Mouse (Mus musculus) limb, embryonic 14.5 days (tissue): ENCODE measurements around the gene Dusp1. TPM values are rescaled to one million over a fixed set of nuclear protein-coding genes. Genes with fewer than 3 reads are reported as not detected.

Experiments
- ATAC-seq: fragments of 200-750 bp; cut with Nextera tagmentation; 2 replicates; pipeline ENCODE4 v1.8.0; 2017; ENCODE audit warnings: low read depth, moderate number of reproducible peaks, moderate TSS enrichment; ENCODE audit not compliant: low FRiP score
- DNase-seq: peaks from one replicate; pipeline ENCODE4 v3.0.0-alpha.2; 2015; ENCODE audit warnings: low spot score
- H3K27ac ChIP-seq: fragments of 300-500 bp; sonication (generic); replicated peaks from 2 replicates; pipeline ENCODE4 v1.5.1; 2014; ENCODE audit warnings: low read depth, mild to moderate bottlenecking, low read length, moderate library complexity, mixed read lengths
- H3K27me3 ChIP-seq: fragments of 300-500 bp; sonication (generic); 2 replicates; pipeline ENCODE4 v1.6.1; 2014; ENCODE audit warnings: low read length, mixed read lengths; ENCODE audit not compliant: control insufficient read depth, insufficient read depth
- H3K36me3 ChIP-seq: fragments of 300-500 bp; sonication (generic); 2 replicates; pipeline ENCODE4 v1.6.1; 2014; ENCODE audit warnings: mild to moderate bottlenecking, low read length, moderate library complexity, mixed read lengths; ENCODE audit not compliant: control insufficient read depth, insufficient read depth
- H3K4me1 ChIP-seq: fragments of 300-500 bp; sonication (generic); 2 replicates; pipeline ENCODE4 v1.6.1; 2014; ENCODE audit warnings: antibody characterized with exemption, low read length, mixed read lengths; ENCODE audit not compliant: control insufficient read depth, insufficient read depth
- H3K4me2 ChIP-seq: fragments of 300-500 bp; sonication (generic); replicated peaks from 2 replicates; pipeline ENCODE4 v1.6.1; 2014; ENCODE audit warnings: low read depth, mild to moderate bottlenecking, low read length, moderate library complexity; ENCODE audit not compliant: severe bottlenecking
- H3K4me3 ChIP-seq: fragments of 300-500 bp; sonication (generic); replicated peaks from 2 replicates; pipeline ENCODE4 v1.5.1; 2014; ENCODE audit warnings: low read length
- H3K9ac ChIP-seq: fragments of 300-500 bp; sonication (generic); 2 replicates; pipeline ENCODE4 v1.6.1; 2014; ENCODE audit warnings: mild to moderate bottlenecking, low read depth, low read length, moderate library complexity; ENCODE audit not compliant: severe bottlenecking
- H3K9me3 ChIP-seq: fragments of 300-500 bp; sonication (generic); 2 replicates; pipeline ENCODE4 v1.6.1; 2016; ENCODE audit warnings: low read length; ENCODE audit not compliant: control insufficient read depth
- POLR2A ChIP-seq: fragments of 200-500 bp; IDR thresholded peaks from 2 replicates; pipeline ENCODE4 v1.8.0; 2012; ENCODE audit warnings: inconsistent platforms, mild to moderate bottlenecking, moderate library complexity, borderline replicate concordance; ENCODE audit not compliant: insufficient read depth, insufficient read length; ENCODE audit errors: extremely low read depth
- WGBS: fragments of 180-500 bp; shearing (Covaris S2); extraction: QIAGEN DNeasy Blood & Tissue Kit; methylation state at CpG from one replicate; pipeline ENCODE4 v1.1.7; 2014; 5-methylcytosine and 5-hydroxymethylcytosine counted together
- polyA plus RNA-seq, 2 experiments: library from polyadenylated mRNA; depleted of rRNA in 1 of 2; stranded (reverse) in 1 of 2; unstranded in 1 of 2; fragments of >200 nt; fragmentation: Nextera tagmentation in 1 of 2; extraction: Ambion mirVana in 1 of 2; gene quantifications; 2 replicates each; pipeline versions ENCODE4 v1.2.1 to v1.2.3; 2012 to 2014

Dusp1 gene
- polyA plus RNA-seq, 2 experiments, result 27.7 to 29.6 TPM

GRCm38 (mm10) chr17:26506997-26507871 is 54.7 kb downstream of the Dusp1 start:
- Histone ChIP-seq H3K27me3 (no peaks in the 10 kb centered on the region), H3K36me3 (peaks cover 12% of the 10 kb centered on the region), H3K4me1 (peaks cover 39% of the 10 kb centered on the region), H3K9ac (peak overlapping the region; percentile 88), H3K4me3 (peak overlapping the region; percentile 76), H3K4me2 (peak overlapping the region; percentile 76), H3K9me3 (no peaks in the 10 kb centered on the region), H3K27ac (peak overlapping the region; percentile 95)
- no peak for TF ChIP-seq POLR2A
- WGBS, result 21% methylated on average over 24 of the region's 24 CpGs
- DNase-seq, result no peak
- ATAC-seq, result no peak

GRCm38 (mm10) chr17:26506031-26506641 is 55.8 kb downstream of the Dusp1 start:
- DNase-seq (no peak), ATAC-seq (no peak)
- WGBS, result 74% methylated on average over 14 of the region's 14 CpGs
- Histone ChIP-seq H3K27ac (no peak overlapping the region), H3K4me1 (peaks cover 39% of the 10 kb centered on the region), H3K4me2 (peak overlapping the region; percentile 76), H3K9me3 (no peaks in the 10 kb centered on the region), H3K9ac (peak overlapping the region; percentile 88; the same call in 1 of the 2 replicates), H3K36me3 (peaks cover 12% of the 10 kb centered on the region), H3K27me3 (no peaks in the 10 kb centered on the region), H3K4me3 (peak overlapping the region; percentile 76)
- TF ChIP-seq POLR2A, result no peak

GRCm38 (mm10) chr17:26505181-26505581 is 56.7 kb downstream of the Dusp1 start:
- H3K4me3 ChIP-seq, result no peak overlapping the region
- whole genome bisulfite sequencing, result 76% methylated on average over 3 of the region's 3 CpGs
- no peak overlapping the region for H3K4me2 ChIP-seq
- H3K27ac ChIP-seq, result no peak overlapping the region
- DNase-seq (no peak), ATAC-seq (no peak)
- peaks cover 12% of the 10 kb centered on the region for H3K36me3 ChIP-seq
- TF ChIP-seq POLR2A, result no peak
- H3K9me3 ChIP-seq, result no peaks in the 10 kb centered on the region
- H3K9ac ChIP-seq, result no peak overlapping the region
- H3K27me3 ChIP-seq, result no peaks in the 10 kb centered on the region
- H3K4me1 ChIP-seq, result peaks cover 39% of the 10 kb centered on the region

- WGBS, result 44% methylated on average over 11 of the region's 11 CpGs
- ATAC-seq, result no peak
- no peaks in the 10 kb centered on the region for H3K27me3 ChIP-seq
- TF ChIP-seq POLR2A, result no peak
- H3K4me1 ChIP-seq, result peaks cover 39% of the 10 kb centered on the region
- H3K36me3 ChIP-seq, result peaks cover 12% of the 10 kb centered on the region
- peak overlapping the region; percentile 36 for H3K9ac ChIP-seq
- H3K9me3 ChIP-seq, result no peaks in the 10 kb centered on the region
- H3K4me3 ChIP-seq, result no peak overlapping the region
- peak overlapping the region; percentile 72 for H3K27ac ChIP-seq
- peak overlapping the region; percentile 48; the same call in 1 of the 2 replicates for H3K4me2 ChIP-seq
- DNase-seq, result peak; percentile 54
Observed at GRCm38 (mm10) chr17:26503981-26504671, 57.8 kb downstream of the Dusp1 start.
